Mouse (Mus musculus): ENCODE results near the gene Ube2n. TPM values are rescaled to one million over a fixed set of nuclear protein-coding genes. Genes with fewer than 3 reads are reported as not detected.

The Ube2n gene
- polyA plus RNA-seq, 1 experiment from 2014 or later = 424 TPM

GRCm38 (mm10) chr10:95512635-95513034, 2.3 kb upstream of the Ube2n start:
- 77% methylated on average over 8 of the region's 8 CpGs for WGBS
- Histone ChIP-seq H3K9ac (ENCODE audit: low read length) (no peak overlapping the region), H3K4me3 (ENCODE audit: low read depth, low read length) (no peak overlapping the region)

GRCm38 (mm10) chr10:95513768-95514556, 983 bp upstream of the Ube2n start:
- peaks cover 3% of the 10 kb centered on the region; the same call in 1 of the 2 replicates for H3K4me1 ChIP-seq (ENCODE audit: control insufficient read depth, insufficient read depth, low read length)
- H3K27ac ChIP-seq (replicated peaks; ENCODE audit: low read depth, low read length) = peak overlapping the region; percentile 86
- WGBS = 34% methylated on average over 15 of the region's 15 CpGs
- H3K9me3 ChIP-seq (ENCODE audit: control insufficient read depth, low read length) = no peaks in the 10 kb centered on the region
- ATAC-seq (ENCODE audit: insufficient number of reproducible peaks, low FRiP score, low TSS enrichment, low read depth) (peak; percentile 5), DNase-seq (ENCODE audit: low spot score) (no peak)
- H3K36me3 ChIP-seq (ENCODE audit: control insufficient read depth, insufficient read depth, low read length) = no peaks in the 10 kb centered on the region
- peak overlapping the region; percentile 33 for H3K4me2 ChIP-seq (ENCODE audit: low read depth, severe bottlenecking)
- peak overlapping the region; percentile 30 for H3K9ac ChIP-seq (ENCODE audit: low read length)
- H3K27me3 ChIP-seq (ENCODE audit: control insufficient read depth, insufficient read depth, low read length) = no peaks in the 10 kb centered on the region
- peak overlapping the region; percentile 99 for H3K4me3 ChIP-seq (ENCODE audit: low read depth, low read length)

More at GRCm38 (mm10) chr10:95512635-95513034, 2.3 kb upstream of the Ube2n start:
- no peak overlapping the region for H3K4me2 ChIP-seq (ENCODE audit: low read depth, severe bottlenecking)
- H3K9me3 ChIP-seq (ENCODE audit: control insufficient read depth, low read length) = no peaks in the 10 kb centered on the region
- H3K4me1 ChIP-seq (ENCODE audit: control insufficient read depth, insufficient read depth, low read length) = peaks cover 3% of the 10 kb centered on the region; the same call in 1 of the 2 replicates
- H3K27me3 ChIP-seq (ENCODE audit: control insufficient read depth, insufficient read depth, low read length) = no peaks in the 10 kb centered on the region
- no peaks in the 10 kb centered on the region for H3K36me3 ChIP-seq (ENCODE audit: control insufficient read depth, insufficient read depth, low read length)
- ATAC-seq (ENCODE audit: insufficient number of reproducible peaks, low FRiP score, low TSS enrichment, low read depth) (no peak), DNase-seq (ENCODE audit: low spot score) (no peak)
- H3K27ac ChIP-seq (replicated peaks; ENCODE audit: low read depth, low read length) = no peak overlapping the region

- DNase-seq (ENCODE audit: low spot score) = peak; percentile 65
- Histone ChIP-seq H3K4me2 (ENCODE audit: low read depth, severe bottlenecking) (peak overlapping the region; percentile 67), H3K27me3 (ENCODE audit: control insufficient read depth, insufficient read depth, low read length) (no peaks in the 10 kb centered on the region)
Observed at GRCm38 (mm10) chr10:95515293-95515931, 467 bp downstream of the Ube2n start.

GRCm38 (mm10) chr10:95517656-95518055, 2.7 kb downstream of the Ube2n start:
- Histone ChIP-seq H3K27ac (replicated peaks; ENCODE audit: low read depth, low read length) (no peak overlapping the region), H3K27me3 (ENCODE audit: control insufficient read depth, insufficient read depth, low read length) (no peaks in the 10 kb centered on the region), H3K4me2 (ENCODE audit: low read depth, severe bottlenecking) (no peak overlapping the region), H3K4me3 (ENCODE audit: low read depth, low read length) (no peak overlapping the region), H3K9me3 (ENCODE audit: control insufficient read depth, low read length) (no peaks in the 10 kb centered on the region), H3K36me3 (ENCODE audit: control insufficient read depth, insufficient read depth, low read length) (no peaks in the 10 kb centered on the region), H3K9ac (ENCODE audit: low read length) (no peak overlapping the region), H3K4me1 (ENCODE audit: control insufficient read depth, insufficient read depth, low read length) (peaks cover 3% of the 10 kb centered on the region; the same call in 1 of the 2 replicates)
- WGBS = 91% methylated on average over 6 of the region's 6 CpGs
- DNase-seq (ENCODE audit: low spot score) (no peak), ATAC-seq (ENCODE audit: insufficient number of reproducible peaks, low FRiP score, low TSS enrichment, low read depth) (no peak)

More at GRCm38 (mm10) chr10:95515293-95515931, 467 bp downstream of the Ube2n start:
- under 1% methylated on average over 72 of the region's 80 CpGs for WGBS
- H3K9me3 ChIP-seq (ENCODE audit: control insufficient read depth, low read length) = no peaks in the 10 kb centered on the region
- peaks cover 3% of the 10 kb centered on the region; the same call in 1 of the 2 replicates for H3K4me1 ChIP-seq (ENCODE audit: control insufficient read depth, insufficient read depth, low read length)
- H3K9ac ChIP-seq (ENCODE audit: low read length) = peak overlapping the region; percentile 89
- H3K27ac ChIP-seq (replicated peaks; ENCODE audit: low read depth, low read length) = peak overlapping the region; percentile 86
- peak; percentile 67 for ATAC-seq (ENCODE audit: insufficient number of reproducible peaks, low FRiP score, low TSS enrichment, low read depth)
- no peaks in the 10 kb centered on the region for H3K36me3 ChIP-seq (ENCODE audit: control insufficient read depth, insufficient read depth, low read length)
- peak overlapping the region; percentile 99 for H3K4me3 ChIP-seq (ENCODE audit: low read depth, low read length)

- ATAC-seq (ENCODE audit: insufficient number of reproducible peaks, low FRiP score, low TSS enrichment, low read depth) (no peak), DNase-seq (ENCODE audit: low spot score) (no peak)
- Histone ChIP-seq H3K4me2 (ENCODE audit: low read depth, severe bottlenecking) (no peak overlapping the region), H3K9ac (ENCODE audit: low read length) (no peak overlapping the region), H3K4me1 (ENCODE audit: control insufficient read depth, insufficient read depth, low read length) (no peaks in the 10 kb centered on the region), H3K27me3 (ENCODE audit: control insufficient read depth, insufficient read depth, low read length) (no peaks in the 10 kb centered on the region), H3K27ac (replicated peaks; ENCODE audit: low read depth, low read length) (no peak overlapping the region), H3K9me3 (ENCODE audit: control insufficient read depth, low read length) (no peaks in the 10 kb centered on the region), H3K4me3 (ENCODE audit: low read depth, low read length) (no peak overlapping the region), H3K36me3 (ENCODE audit: control insufficient read depth, insufficient read depth, low read length) (no peaks in the 10 kb centered on the region)
- WGBS = 88% methylated on average over 6 of the region's 6 CpGs
Observed at GRCm38 (mm10) chr10:95525037-95525675, 10.2 kb downstream of the Ube2n start.

GRCm38 (mm10) chr10:95525871-95526270, 10.9 kb downstream of the Ube2n start:
- Histone ChIP-seq H3K27ac (replicated peaks; ENCODE audit: low read depth, low read length) (no peak overlapping the region), H3K4me1 (ENCODE audit: control insufficient read depth, insufficient read depth, low read length) (no peaks in the 10 kb centered on the region), H3K27me3 (ENCODE audit: control insufficient read depth, insufficient read depth, low read length) (no peaks in the 10 kb centered on the region), H3K36me3 (ENCODE audit: control insufficient read depth, insufficient read depth, low read length) (no peaks in the 10 kb centered on the region), H3K9ac (ENCODE audit: low read length) (no peak overlapping the region), H3K9me3 (ENCODE audit: control insufficient read depth, low read length) (no peaks in the 10 kb centered on the region), H3K4me3 (ENCODE audit: low read depth, low read length) (no peak overlapping the region), H3K4me2 (ENCODE audit: low read depth, severe bottlenecking) (no peak overlapping the region)
- WGBS = 93% methylated on average over 5 of the region's 5 CpGs
- DNase-seq (ENCODE audit: low spot score) (no peak), ATAC-seq (ENCODE audit: insufficient number of reproducible peaks, low FRiP score, low TSS enrichment, low read depth) (no peak)

- H3K27ac ChIP-seq (replicated peaks; ENCODE audit: low read depth, low read length) = no peak overlapping the region
Observed at GRCm38 (mm10) chr10:95526495-95527122, 11.7 kb downstream of the Ube2n start.

GRCm38 (mm10) chr10:95530551-95531121, 15.7 kb downstream of the Ube2n start:
- WGBS = 76% methylated on average over 2 of the region's 2 CpGs
- Histone ChIP-seq H3K9ac (ENCODE audit: low read length) (no peak overlapping the region), H3K27me3 (ENCODE audit: control insufficient read depth, insufficient read depth, low read length) (no peaks in the 10 kb centered on the region), H3K36me3 (ENCODE audit: control insufficient read depth, insufficient read depth, low read length) (no peaks in the 10 kb centered on the region), H3K4me2 (ENCODE audit: low read depth, severe bottlenecking) (no peak overlapping the region), H3K27ac (replicated peaks; ENCODE audit: low read depth, low read length) (no peak overlapping the region), H3K9me3 (ENCODE audit: control insufficient read depth, low read length) (no peaks in the 10 kb centered on the region), H3K4me3 (ENCODE audit: low read depth, low read length) (no peak overlapping the region), H3K4me1 (ENCODE audit: control insufficient read depth, insufficient read depth, low read length) (no peaks in the 10 kb centered on the region)
- DNase-seq (ENCODE audit: low spot score) = no peak
- no peak for ATAC-seq (ENCODE audit: insufficient number of reproducible peaks, low FRiP score, low TSS enrichment, low read depth)

More at GRCm38 (mm10) chr10:95526495-95527122, 11.7 kb downstream of the Ube2n start:
- ATAC-seq (ENCODE audit: insufficient number of reproducible peaks, low FRiP score, low TSS enrichment, low read depth) = no peak
- no peaks in the 10 kb centered on the region for H3K4me1 ChIP-seq (ENCODE audit: control insufficient read depth, insufficient read depth, low read length)
- no peak overlapping the region for H3K4me2 ChIP-seq (ENCODE audit: low read depth, severe bottlenecking)
- no peak overlapping the region for H3K4me3 ChIP-seq (ENCODE audit: low read depth, low read length)
- no peaks in the 10 kb centered on the region for H3K36me3 ChIP-seq (ENCODE audit: control insufficient read depth, insufficient read depth, low read length)
- no peaks in the 10 kb centered on the region for H3K9me3 ChIP-seq (ENCODE audit: control insufficient read depth, low read length)
- no peak for DNase-seq (ENCODE audit: low spot score)
- H3K27me3 ChIP-seq (ENCODE audit: control insufficient read depth, insufficient read depth, low read length) = no peaks in the 10 kb centered on the region
- H3K9ac ChIP-seq (ENCODE audit: low read length) = no peak overlapping the region
- 81% methylated on average over 5 of the region's 5 CpGs for WGBS
